Comparison of ENCODE assay signal across 8 mouse cellular contexts in genomic region chr11:52359686-52360470, GRCm38 (mm10). TPM values are rescaled to one million over a fixed set of nuclear protein-coding genes. Genes with fewer than 3 reads are reported as not detected.
DNase-seq lines count a peak whose midpoint lies in the region; ATAC-seq and TF ChIP-seq lines count a peak whose summit lies in the region.

No protein-coding gene starts in this region.

- ATAC-seq in forebrain, embryonic 14.5 days = peak; percentile 33
- ATAC-seq in intestine, postnatal 0 days = peak; percentile 50
- peak; percentile 60 for ATAC-seq in stomach, embryonic 14.5 days (ENCODE audit: insufficient number of reproducible peaks, insufficient read depth, low FRiP score, low read depth)

- H3K9ac ChIP-seq in forebrain, embryonic 14.5 days (ENCODE audit: low read length) = peak overlapping the region; percentile 97
- H3K9ac ChIP-seq in intestine, postnatal 0 days (ENCODE audit: low read depth, low read length) = peak overlapping the region; percentile 97
- peak overlapping the region; percentile 95 for H3K9ac ChIP-seq in stomach, embryonic 14.5 days (replicated peaks; ENCODE audit: low read depth, low read length)

- H3K4me3 ChIP-seq in forebrain, embryonic 14.5 days (ENCODE audit: low read depth, low read length) = peak overlapping the region; percentile 85
- peak overlapping the region; percentile 94 for H3K4me3 ChIP-seq in intestine, postnatal 0 days (ENCODE audit: low read depth, low read length)
- H3K4me3 ChIP-seq in stomach, embryonic 14.5 days (ENCODE audit: low read depth, low read length) = peak overlapping the region; percentile 93

- H3K36me3 ChIP-seq in forebrain, embryonic 14.5 days (ENCODE audit: control insufficient read depth, insufficient read depth, low read length) = no peaks in the 10 kb centered on the region
- no peaks in the 10 kb centered on the region for H3K36me3 ChIP-seq in intestine, postnatal 0 days (ENCODE audit: control insufficient read depth, insufficient read depth)
- no peaks in the 10 kb centered on the region for H3K36me3 ChIP-seq in stomach, embryonic 14.5 days (ENCODE audit: control insufficient read depth, insufficient read depth, low read length)

- H3K27ac ChIP-seq in forebrain, embryonic 14.5 days (ENCODE audit: low read depth, low read length) = peak overlapping the region; percentile 84; the same call in 1 of the 2 replicates
- H3K27ac ChIP-seq in intestine, postnatal 0 days (ENCODE audit: low read depth, low read length) = peak overlapping the region; percentile 98
- H3K27ac ChIP-seq in stomach, embryonic 14.5 days (ENCODE audit: low read length) = peak overlapping the region; percentile 85

- peak; percentile 63 for DNase-seq in embryo, embryonic 9.5 days (ENCODE audit: extremely low spot score)
- DNase-seq in embryo, embryonic 10.5 days (ENCODE audit: low spot score) = no peak
- peak; percentile 96 for DNase-seq in R1 (ENCODE audit: low read depth, low spot score)
- DNase-seq in forebrain, embryonic 14.5 days (ENCODE audit: low spot score) = no peak
- peak; percentile 32 for DNase-seq in lung, postnatal 14 days
- DNase-seq in testis, postnatal 10 days (ENCODE audit: low spot score) = no peak

- H3K27me3 ChIP-seq in forebrain, embryonic 14.5 days (replicated peaks; ENCODE audit: control insufficient read depth, insufficient read depth, low read length) = no peaks in the 10 kb centered on the region
- no peaks in the 10 kb centered on the region for H3K27me3 ChIP-seq in intestine, postnatal 0 days (replicated peaks; ENCODE audit: control insufficient read depth, insufficient read depth, low read length)
- H3K27me3 ChIP-seq in stomach, embryonic 14.5 days (ENCODE audit: control insufficient read depth, insufficient read depth, low read length) = no peaks in the 10 kb centered on the region

- peak overlapping the region; percentile 94 for H3K4me2 ChIP-seq in forebrain, embryonic 14.5 days (ENCODE audit: low read length)
- peak overlapping the region; percentile 80 for H3K4me2 ChIP-seq in intestine, postnatal 0 days (replicated peaks; ENCODE audit: low read depth)
- peak overlapping the region; percentile 86 for H3K4me2 ChIP-seq in stomach, embryonic 14.5 days (replicated peaks; ENCODE audit: low read depth, low read length)

- WGBS in forebrain, embryonic 14.5 days = 16% methylated on average over 22 of the region's 22 CpGs
- 14% methylated on average over 22 of the region's 22 CpGs for WGBS in intestine, postnatal 0 days
- WGBS in stomach, embryonic 14.5 days = 13% methylated on average over 22 of the region's 22 CpGs

- H3K9me3 ChIP-seq in forebrain, embryonic 14.5 days (replicated peaks; ENCODE audit: control insufficient read depth, low read length) = no peaks in the 10 kb centered on the region
- no peaks in the 10 kb centered on the region for H3K9me3 ChIP-seq in intestine, postnatal 0 days (ENCODE audit: control insufficient read depth)
- no peaks in the 10 kb centered on the region for H3K9me3 ChIP-seq in stomach, embryonic 14.5 days (ENCODE audit: control insufficient read depth, low read depth, low read length)

- H3K4me1 ChIP-seq in forebrain, embryonic 14.5 days (ENCODE audit: control insufficient read depth, insufficient read depth, low read length) = peaks cover 14% of the 10 kb centered on the region
- 0 out of 2 replicates have a peak, but pooled peaks cover 10% of the 10 kb centered on the region for H3K4me1 ChIP-seq in intestine, postnatal 0 days (replicated peaks; ENCODE audit: control insufficient read depth, insufficient read depth, low read length)
- peaks cover 37% of the 10 kb centered on the region for H3K4me1 ChIP-seq in stomach, embryonic 14.5 days (ENCODE audit: control insufficient read depth, insufficient read depth, low read length)

- no peak for TF ChIP-seq CTCF in intestine, postnatal 0 days (IDR thresholded peaks at IDR 0.05; ENCODE audit: low read depth)

RNA-seq across cellular contexts. Expression of gene Vdac1, which starts 0.8 kb away (rescaled TPM):
- polyA plus RNA-seq in forebrain, embryonic 14.5 days (2014; fragmentation: Nextera tagmentation; extraction: Ambion mirVana) = 250 and 280 TPM in 2 replicates
- 175 and 180 TPM in 2 replicates for polyA plus RNA-seq in intestine, postnatal 0 days (2015; fragmentation: Nextera tagmentation; extraction: Ambion mirVana)
- polyA plus RNA-seq in stomach, embryonic 14.5 days (2014; fragmentation: Nextera tagmentation; extraction: Ambion mirVana) = 202 and 210 TPM in 2 replicates

RNA-seq across cellular contexts. Expression of gene 9530068E07Rik, which starts 36.4 kb away (rescaled TPM):
- 124 and 125 TPM in 2 replicates for polyA plus RNA-seq in forebrain, embryonic 14.5 days (2014; fragmentation: Nextera tagmentation; extraction: Ambion mirVana)
- polyA plus RNA-seq in intestine, postnatal 0 days (2015; fragmentation: Nextera tagmentation; extraction: Ambion mirVana) = 89.2 and 92.0 TPM in 2 replicates
- 212 and 229 TPM in 2 replicates for polyA plus RNA-seq in stomach, embryonic 14.5 days (2014; fragmentation: Nextera tagmentation; extraction: Ambion mirVana)

Comparison
In these comparisons a context has a peak if more than half of its experiments do, and no peak if none do; other contexts are left out.
1. DNase-seq: peak in embryo, embryonic 9.5 days (single experiment), R1 (single experiment) and lung, postnatal 14 days (single experiment); none in embryo, embryonic 10.5 days (single experiment), forebrain, embryonic 14.5 days (single experiment) and testis, postnatal 10 days (single experiment).
2. Peak in every context shown above with its lines, with median percentiles within 50 percentile points of each other: ATAC-seq, H3K27ac ChIP-seq, H3K4me2 ChIP-seq, H3K4me3 ChIP-seq and H3K9ac ChIP-seq.